Mouse (Mus musculus) hindlimb bud, embryonic 11.5 days (tissue): ENCODE results near the gene Stoml1.
"Not testable (repeated sequence)": the region's sequence is repeated elsewhere in the genome, so short reads cannot be mapped to it uniquely, and the experiment has no call there.

Source experiments
- DNase-seq: peaks from one replicate; pipeline ENCODE4 v3.0.0-alpha.2; 2012; ENCODE audit warnings: low read depth, low spot score; ENCODE audit errors: extremely low spot score

The Stoml1 gene

GRCm38 (mm10) chr9:58241780-58242485 lies 11.0 kb upstream of the Stoml1 start:
- DNase-seq, result no peak

GRCm38 (mm10) chr9:58242696-58243095 lies 10.3 kb upstream of the Stoml1 start:
- no peak for DNase-seq

GRCm38 (mm10) chr9:58243696-58244095 lies 9.3 kb upstream of the Stoml1 start:
- no peak for DNase-seq

- no peak for DNase-seq
These were observed 6.8 kb upstream of the Stoml1 start for GRCm38 (mm10) chr9:58246083-58246591.

DNA sequence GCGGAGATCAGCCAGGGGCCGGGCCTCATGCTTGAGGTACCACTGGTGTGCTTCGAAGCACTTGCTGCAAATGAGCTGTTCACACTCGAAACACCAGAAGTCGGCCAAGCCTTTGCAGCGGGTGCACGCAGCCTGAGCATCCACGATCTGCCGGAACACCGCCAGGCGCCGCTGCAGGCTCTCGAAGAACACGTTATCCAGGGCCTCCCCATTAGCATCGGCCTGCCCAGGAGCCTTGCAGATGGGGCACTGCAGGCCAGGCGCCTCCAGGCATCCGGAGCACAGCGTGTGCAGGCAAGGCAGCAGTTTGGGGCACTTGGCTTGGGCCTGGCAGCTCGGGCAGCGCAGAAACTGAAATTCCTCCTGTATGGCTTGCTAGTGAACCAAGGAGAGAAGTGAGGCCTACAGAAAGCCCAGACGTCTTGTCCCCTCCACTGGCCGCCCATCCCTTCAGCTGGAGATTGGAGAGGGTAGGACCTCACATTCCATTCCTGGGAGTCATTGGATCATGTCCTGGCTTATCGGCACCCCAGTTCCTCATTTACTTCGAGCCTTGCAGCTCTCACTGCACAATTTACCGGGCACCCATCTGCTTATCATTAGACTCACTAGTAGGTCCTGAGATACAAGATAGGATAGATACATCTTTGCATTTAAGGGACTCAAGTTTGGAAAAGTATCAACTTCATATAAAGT lies 5.8 kb upstream of the Stoml1 start:
- DNase-seq, result no peak

- no peak for DNase-seq
These were observed 4.1 kb upstream of the Stoml1 start for GRCm38 (mm10) chr9:58248746-58249413.

- no peak for DNase-seq
These were observed 3.3 kb upstream of the Stoml1 start, which contains the start of gene Pml for GRCm38 (mm10) chr9:58249592-58250192. Gene Pml, minus strand, starts transcription at chr9:58249786.

GRCm38 (mm10) chr9:58250322-58250721 lies 2.6 kb upstream of the Stoml1 start:
- DNase-seq, result no peak

GRCm38 (mm10) chr9:58250730-58251129 lies 2.2 kb upstream of the Stoml1 start:
- DNase-seq, result not testable (repeated sequence)

DNA sequence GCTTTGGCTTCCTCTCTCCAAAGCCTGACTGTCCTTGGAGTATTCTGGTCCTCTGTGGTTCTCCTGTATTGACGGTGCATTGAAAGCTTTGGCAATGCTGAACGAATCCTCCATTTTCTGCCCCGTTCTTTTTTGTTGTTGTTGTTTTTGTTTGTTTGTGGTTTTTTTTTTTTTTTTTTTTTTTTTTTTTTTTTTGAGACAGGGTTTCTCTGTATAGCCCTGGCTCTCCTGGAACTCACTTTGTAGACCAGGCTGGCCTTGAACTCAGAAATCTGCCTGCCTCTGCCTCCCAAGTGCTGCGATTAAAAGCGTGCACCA lies 800 bp downstream of the Stoml1 start:
- DNase-seq, result not testable (repeated sequence)

DNA sequence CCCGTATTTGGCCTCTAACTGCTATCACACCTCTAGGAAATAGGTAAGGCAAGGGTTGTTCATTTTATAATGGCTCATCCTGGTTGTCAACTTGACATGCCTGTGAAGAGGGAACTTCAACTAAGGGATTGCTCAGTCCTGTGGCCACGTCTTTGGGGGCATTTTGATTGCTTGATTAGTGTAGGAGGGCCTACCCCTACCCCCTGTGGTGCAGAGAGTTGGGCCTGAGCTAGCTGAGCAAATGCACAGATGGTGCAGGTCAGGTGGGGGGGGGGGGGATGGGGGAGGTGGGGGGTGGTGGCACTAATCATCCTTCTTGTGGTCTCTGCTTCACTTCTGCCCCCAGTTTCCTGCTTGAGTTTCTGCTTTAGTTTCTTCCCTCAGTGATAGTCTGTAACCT lies 2.1 kb downstream of the Stoml1 start:
- DNase-seq, result no peak

DNA sequence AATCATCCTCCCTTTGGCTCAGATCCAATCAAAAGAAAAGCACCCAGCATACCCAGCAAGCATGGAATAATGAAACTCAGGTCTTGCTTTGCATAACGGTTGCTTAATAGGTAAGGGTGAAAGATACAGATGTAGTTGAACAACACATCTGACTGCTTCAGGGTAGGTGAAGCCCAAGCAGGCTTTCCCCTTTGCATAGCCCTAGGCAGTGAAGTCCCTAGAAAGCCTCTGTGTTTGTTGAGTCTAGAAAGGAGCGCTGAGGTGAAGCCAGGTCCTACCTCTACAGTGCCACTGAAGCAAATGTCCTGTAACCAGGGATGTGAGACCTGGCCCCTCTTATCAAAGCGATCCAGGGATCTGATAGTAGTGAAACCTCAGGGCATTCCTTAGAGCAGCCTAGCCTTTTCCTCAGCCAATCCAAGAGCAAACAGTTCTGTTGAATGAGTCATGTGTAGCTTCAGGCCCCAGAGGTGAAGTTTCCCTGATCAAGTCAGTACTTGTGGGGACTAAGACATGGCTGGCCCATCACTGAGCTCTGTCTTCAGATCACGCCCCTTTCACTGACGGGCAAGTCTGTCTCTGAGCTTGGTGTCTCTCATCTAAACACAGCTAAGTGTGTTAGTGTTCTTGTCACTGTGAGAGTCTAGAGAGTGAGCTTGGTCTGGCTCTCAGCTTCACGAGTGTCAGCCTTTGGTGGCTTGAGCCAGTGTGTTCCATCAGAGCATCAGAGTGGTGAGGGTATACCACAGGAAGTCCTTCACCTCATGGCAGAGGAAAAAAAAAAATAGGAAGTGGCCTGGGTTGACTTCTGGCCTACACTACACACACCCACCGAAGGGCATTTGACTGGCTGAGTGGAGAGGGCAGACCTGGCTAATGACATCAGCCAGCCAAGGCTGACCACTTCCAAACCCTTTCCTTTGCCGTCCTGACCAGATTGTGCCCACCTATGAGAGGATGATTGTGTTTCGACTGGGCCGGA lies 3.0 kb downstream of the Stoml1 start:
- DNase-seq, result no peak

DNA sequence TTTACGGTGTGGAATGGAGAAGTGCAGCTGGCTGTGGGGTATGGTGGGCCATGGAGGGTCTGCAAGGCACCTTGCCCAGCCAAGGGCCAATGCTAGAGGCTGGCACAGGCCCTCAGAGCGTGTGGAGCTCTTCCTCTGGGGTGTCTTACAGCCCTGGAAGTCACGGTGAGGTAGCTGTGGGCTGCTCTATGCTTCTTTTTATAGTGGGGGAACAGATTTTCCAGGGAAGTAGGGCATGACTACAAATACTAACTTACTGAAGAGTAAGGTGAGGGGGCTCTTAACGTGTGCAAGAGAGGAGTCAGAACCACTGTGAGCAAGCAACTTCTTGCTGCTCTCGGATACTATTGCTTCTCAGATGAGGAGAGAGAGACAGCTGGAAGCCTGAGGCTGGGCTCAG lies 9.5 kb downstream of the Stoml1 start:
- DNase-seq, result no peak

DNA sequence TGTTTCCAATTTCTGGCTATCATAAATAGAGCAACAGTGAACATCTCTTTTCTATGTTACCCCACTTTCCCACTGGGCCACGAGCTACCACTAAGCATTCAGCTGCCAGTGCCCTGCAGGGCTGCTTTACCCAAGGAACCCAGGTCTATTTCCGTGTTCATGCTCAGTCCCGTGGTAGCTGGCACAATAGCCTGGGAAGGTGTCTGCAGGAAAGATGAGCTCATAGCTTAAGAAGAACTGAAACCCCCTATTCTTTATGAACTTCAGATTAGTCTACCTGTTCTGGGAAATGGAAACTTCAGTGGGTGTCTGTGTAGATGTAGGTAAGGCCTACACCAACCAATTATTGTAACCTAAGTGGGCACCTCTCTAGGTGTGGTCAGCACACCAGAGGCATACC lies 12.4 kb downstream of the Stoml1 start:
- no peak for DNase-seq

DNA sequence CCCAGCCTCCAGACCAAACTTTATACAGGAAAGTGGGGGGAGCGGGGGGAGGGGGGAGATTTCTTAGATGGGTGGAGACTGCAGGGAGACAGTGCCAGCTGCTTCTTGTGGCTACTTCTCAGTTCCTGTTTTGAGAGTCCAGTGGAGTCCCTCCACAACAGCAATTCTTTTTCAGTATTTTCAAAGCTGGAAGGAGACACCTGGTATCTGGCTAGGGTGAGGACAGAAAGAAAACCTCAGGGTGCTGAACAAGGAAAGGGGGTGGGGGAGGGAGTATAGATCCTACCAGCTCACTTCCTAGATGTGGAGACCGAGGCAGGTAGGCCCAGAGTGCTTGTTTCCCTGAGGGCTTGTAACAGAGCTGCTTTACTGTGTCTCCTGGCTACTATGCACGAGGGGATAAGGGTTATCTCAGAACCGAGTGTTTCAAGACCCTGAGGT lies 13.6 kb downstream of the Stoml1 start:
- DNase-seq, result no peak

- DNase-seq, result no peak
These were observed 14.1 kb downstream of the Stoml1 start for GRCm38 (mm10) chr9:58267046-58267445.

DNA sequence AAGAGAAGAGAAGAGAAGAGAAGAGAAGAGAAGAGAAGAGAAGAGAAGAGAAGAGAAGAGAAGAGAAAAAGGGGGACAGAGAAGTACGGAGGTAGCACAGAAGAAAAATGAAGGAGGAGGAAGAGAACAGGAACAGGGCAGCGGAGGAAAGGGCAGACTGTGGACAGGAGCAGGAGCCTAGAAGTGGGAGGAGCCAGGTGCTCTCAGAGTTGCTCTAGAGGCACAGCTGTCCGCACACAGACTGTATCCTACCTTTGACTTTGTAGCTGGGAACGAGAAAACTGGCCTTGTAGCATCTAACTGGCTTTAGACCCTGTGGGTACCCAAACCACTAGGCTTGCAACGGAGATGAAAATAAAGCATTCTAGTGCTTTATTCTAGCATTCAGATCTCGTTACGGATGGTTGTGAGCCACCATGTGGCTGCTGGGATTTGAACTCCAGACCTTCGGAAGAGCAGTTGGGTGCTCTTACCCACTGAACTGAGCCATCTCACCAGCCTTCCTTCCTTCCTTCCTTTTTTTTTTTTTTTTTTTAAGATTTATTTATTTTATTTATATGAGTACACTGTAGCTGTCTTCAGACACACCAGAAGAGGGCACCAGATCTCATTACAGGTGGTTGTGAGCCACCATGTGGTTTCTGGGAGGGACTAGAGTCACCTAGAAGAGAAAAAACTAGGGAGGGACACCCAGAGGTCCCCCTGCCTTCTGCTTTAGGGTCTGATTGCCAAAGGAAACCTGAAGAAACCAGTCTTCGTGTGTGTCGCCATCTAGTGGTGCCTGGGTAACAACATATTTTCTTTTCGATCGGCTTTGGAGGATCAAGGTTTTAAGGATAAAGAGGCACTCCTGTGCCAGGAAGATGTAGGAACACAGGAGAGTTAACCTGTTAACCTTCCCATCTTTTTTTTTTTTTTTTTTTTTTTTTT lies 15.7 kb downstream of the Stoml1 start:
- no peak for DNase-seq

- no peak for DNase-seq
These were observed 17.1 kb downstream of the Stoml1 start for GRCm38 (mm10) chr9:58270081-58270480.

DNA sequence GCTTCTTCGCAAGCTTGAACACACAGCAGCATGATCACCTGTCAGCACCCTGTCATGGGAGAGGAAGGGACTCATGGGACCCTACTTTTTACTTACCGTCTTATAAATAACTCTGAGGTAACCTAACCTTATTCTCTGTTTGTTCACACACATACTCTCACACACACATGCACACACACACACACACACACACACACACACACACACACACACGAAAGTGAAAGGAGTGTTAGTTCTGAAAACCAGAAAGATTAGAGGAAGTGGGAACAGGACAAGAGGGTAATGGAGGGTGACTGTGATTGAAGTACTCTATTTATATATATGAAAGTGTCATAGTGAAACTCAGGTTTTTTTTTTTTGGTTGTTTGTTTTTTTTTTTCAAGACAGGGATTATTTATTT lies 18.1 kb downstream of the Stoml1 start:
- DNase-seq, result no peak
